Mouse (Mus musculus) liver, embryonic 12.5 days (tissue): Measurements from ENCODE around the gene Esyt1. TPM values are rescaled to one million over a fixed set of nuclear protein-coding genes. Genes with fewer than 3 reads are reported as not detected.
"Not testable (repeated sequence)": the region's sequence is repeated elsewhere in the genome, so short reads cannot be mapped to it uniquely, and the experiment has no call there.

Source experiments
- ATAC-seq: fragments of 200-750 bp; cut with Nextera tagmentation; 2 replicates; pipeline ENCODE4 v1.8.0; 2017; ENCODE audit warnings: moderate number of reproducible peaks, mild to moderate bottlenecking, moderate library complexity
- H3K27ac ChIP-seq: fragments of 300-500 bp; sonication (generic); 2 replicates; pipeline ENCODE4 v1.5.1; 2016; ENCODE audit warnings: mild to moderate bottlenecking
- H3K27me3 ChIP-seq: fragments of 300-500 bp; sonication (generic); replicated peaks from 2 replicates; pipeline ENCODE4 v1.6.1; 2016; ENCODE audit warnings: mild to moderate bottlenecking, moderate library complexity
- H3K36me3 ChIP-seq: fragments of 300-500 bp; sonication (generic); 2 replicates; pipeline ENCODE4 v1.6.1; 2016; ENCODE audit warnings: mild to moderate bottlenecking, moderate library complexity
- H3K4me1 ChIP-seq: fragments of 300-500 bp; sonication (generic); 2 replicates; pipeline ENCODE4 v1.6.1; 2016
- H3K4me2 ChIP-seq: fragments of 300-500 bp; sonication (generic); 2 replicates; pipeline ENCODE4 v1.6.1; 2016; ENCODE audit warnings: mild to moderate bottlenecking, moderate library complexity
- H3K4me3 ChIP-seq: fragments of 300-500 bp; sonication (generic); 2 replicates; pipeline ENCODE4 v1.5.1; 2016; ENCODE audit warnings: mild to moderate bottlenecking, moderate library complexity
- H3K9ac ChIP-seq: fragments of 300-500 bp; sonication (generic); 2 replicates; pipeline ENCODE4 v1.6.1; 2016; ENCODE audit warnings: mild to moderate bottlenecking, moderate library complexity
- H3K9me3 ChIP-seq: fragments of 300-500 bp; sonication (generic); replicated peaks from 2 replicates; pipeline ENCODE4 v1.6.1; 2016; ENCODE audit warnings: mild to moderate bottlenecking, moderate library complexity
- WGBS: fragments of 180-500 bp; shearing (Covaris S2); methylation state at CpG from one replicate; pipeline ENCODE4 v1.1.7; 2016; ENCODE audit not compliant: insufficient replicate concordance; 5-methylcytosine and 5-hydroxymethylcytosine counted together
- polyA plus RNA-seq: library from polyadenylated mRNA; unstranded; fragments of >200 nt; fragmentation: Nextera tagmentation; extraction: Ambion mirVana; gene quantifications from 2 replicates; pipeline ENCODE4 v1.2.1, GENCODE M21; 2016

The Esyt1 gene
- polyA plus RNA-seq, 1 experiment from 2014 or later, result 15.0 TPM

DNA sequence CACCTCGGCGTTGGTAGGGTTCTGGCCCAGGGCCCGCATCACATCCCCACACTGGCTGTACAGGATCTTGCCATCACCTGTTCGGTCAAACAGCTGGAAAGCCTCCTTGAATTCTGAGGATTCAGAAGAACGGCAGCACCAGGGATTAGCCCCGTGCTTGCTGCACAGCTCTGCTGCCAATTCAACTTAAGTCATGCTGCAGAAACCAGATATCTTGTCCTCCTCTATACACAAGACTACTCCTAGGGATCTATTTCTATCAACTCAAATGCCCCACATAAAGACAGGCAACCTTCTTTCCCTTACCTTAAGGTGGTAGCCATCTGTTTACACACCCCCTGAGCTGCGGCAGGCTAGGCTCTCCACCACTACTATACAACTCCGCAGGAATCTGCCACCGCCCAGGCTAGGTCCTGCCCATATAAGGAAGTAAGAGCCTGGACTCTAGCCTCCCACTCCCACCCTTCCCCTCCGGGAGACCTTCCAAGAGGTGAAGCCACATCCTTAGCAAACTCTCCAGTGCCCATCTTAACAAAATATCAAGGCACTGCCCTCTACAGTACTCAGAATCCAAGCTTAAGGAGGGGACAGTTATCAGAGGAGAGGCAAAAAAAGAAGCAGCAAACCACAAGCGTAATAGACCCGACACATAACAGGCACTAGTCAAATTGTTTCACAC lies 32.9 kb downstream of the Esyt1 start:
- peak; percentile 68 for ATAC-seq

DNA sequence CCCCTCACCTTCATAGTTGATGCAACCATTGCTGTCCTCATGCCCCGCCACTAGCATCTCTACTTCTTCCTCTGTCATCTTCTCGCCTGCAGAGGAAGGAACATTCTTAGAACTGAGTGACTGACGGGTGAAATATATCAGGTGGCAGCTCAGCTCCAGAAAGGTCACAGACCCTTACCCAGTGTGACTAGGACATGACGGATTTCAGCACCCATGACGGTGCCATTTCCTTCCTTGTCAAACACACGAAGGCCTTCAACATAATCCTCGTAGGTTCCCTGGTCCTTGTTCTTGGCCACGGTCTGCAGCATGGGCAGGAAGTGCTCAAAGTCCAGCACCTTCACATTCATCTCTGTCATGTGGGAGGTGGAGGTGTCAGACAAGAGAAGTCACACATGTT lies 33.6 kb downstream of the Esyt1 start:
- Histone ChIP-seq H3K36me3 (peaks cover 54% of the 10 kb centered on the region), H3K9ac (peak overlapping the region; percentile 88), H3K4me1 (peaks cover 50% of the 10 kb centered on the region), H3K27ac (peak overlapping the region; percentile 90), H3K4me3 (peak overlapping the region; percentile 86), H3K4me2 (peak overlapping the region; percentile 92)
- WGBS, result 58% methylated on average over 8 of the region's 8 CpGs
- not testable (repeated sequence) for ATAC-seq, H3K27me3 ChIP-seq, H3K9me3 ChIP-seq

More for the DNA sequence above, 32.9 kb downstream of the Esyt1 start:
- Histone ChIP-seq H3K4me3 (peak overlapping the region; percentile 86), H3K9ac (peak overlapping the region; percentile 88), H3K27me3 (no peaks in the 10 kb centered on the region), H3K4me2 (peak overlapping the region; percentile 92), H3K27ac (peak overlapping the region; percentile 90), H3K9me3 (no peaks in the 10 kb centered on the region), H3K4me1 (peaks cover 57% of the 10 kb centered on the region), H3K36me3 (peaks cover 47% of the 10 kb centered on the region)
- WGBS, result 24% methylated on average over 12 of the region's 12 CpGs

DNA sequence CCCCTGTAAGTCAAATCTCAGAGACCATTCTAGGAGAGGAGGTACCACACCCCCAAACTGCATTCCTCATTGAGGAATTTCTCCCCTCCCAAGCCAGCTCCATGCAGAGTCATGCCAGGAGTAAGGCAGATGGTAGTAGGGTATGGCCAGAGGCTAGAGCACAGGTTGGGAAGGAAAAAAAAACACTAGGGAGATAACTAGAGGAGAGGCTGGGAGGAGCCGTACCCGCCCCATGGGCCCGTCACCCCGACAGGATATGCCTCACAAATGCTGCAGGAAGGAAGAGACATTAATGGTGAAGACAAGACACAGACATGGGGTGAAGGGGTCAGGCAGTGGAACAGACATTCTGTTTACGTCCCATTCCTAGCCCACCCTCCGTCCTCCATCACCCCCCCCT lies 34.2 kb downstream of the Esyt1 start:
- Histone ChIP-seq H3K36me3 (peaks cover 58% of the 10 kb centered on the region), H3K4me1 (peaks cover 49% of the 10 kb centered on the region)

DNA sequence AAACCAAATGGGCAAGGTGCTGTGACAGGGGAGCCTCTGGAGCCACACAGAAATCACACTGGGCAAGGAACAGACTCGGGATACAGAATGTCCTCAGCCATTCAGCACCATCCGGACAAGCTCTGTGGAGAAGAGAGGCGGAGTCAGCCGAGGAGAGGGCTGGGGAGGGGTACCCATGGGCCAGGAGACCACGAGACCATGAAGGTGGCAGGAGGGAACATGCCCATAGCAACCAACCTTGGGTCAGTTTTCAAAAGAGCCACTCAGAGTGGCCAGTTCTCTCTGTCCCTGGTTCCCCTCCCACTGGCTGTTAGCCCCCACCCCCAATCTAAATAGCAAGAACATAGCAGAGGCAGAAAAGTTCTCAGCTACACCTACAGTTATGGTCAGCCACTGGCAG lies 34.8 kb downstream of the Esyt1 start:
- H3K36me3 ChIP-seq, result peaks cover 64% of the 10 kb centered on the region
- ATAC-seq, result no peak
- H3K4me3 ChIP-seq, result 0 out of 2 replicates have a peak overlapping the region, but pooled peaks have one; percentile 86
- 0 out of 2 replicates have a peak overlapping the region, but pooled peaks have one; percentile 17 for H3K9ac ChIP-seq
- no peaks in the 10 kb centered on the region for H3K9me3 ChIP-seq
- peak overlapping the region; percentile 92 for H3K4me2 ChIP-seq
- peaks cover 49% of the 10 kb centered on the region for H3K4me1 ChIP-seq
- no peaks in the 10 kb centered on the region for H3K27me3 ChIP-seq
- H3K27ac ChIP-seq, result 0 out of 2 replicates have a peak overlapping the region, but pooled peaks have one; percentile 90
- WGBS, result 63% methylated on average over 5 of the region's 5 CpGs

More for the DNA sequence above, 34.2 kb downstream of the Esyt1 start:
- no peaks in the 10 kb centered on the region for H3K9me3 ChIP-seq
- no peaks in the 10 kb centered on the region for H3K27me3 ChIP-seq
- H3K4me3 ChIP-seq, result peak overlapping the region; percentile 86
- H3K27ac ChIP-seq, result peak overlapping the region; percentile 90; the same call in 1 of the 2 replicates
- WGBS, result 45% methylated on average over 6 of the region's 6 CpGs
- peak overlapping the region; percentile 92 for H3K4me2 ChIP-seq
- H3K9ac ChIP-seq, result 0 out of 2 replicates have a peak overlapping the region, but pooled peaks have one; percentile 17
- no peak for ATAC-seq

DNA sequence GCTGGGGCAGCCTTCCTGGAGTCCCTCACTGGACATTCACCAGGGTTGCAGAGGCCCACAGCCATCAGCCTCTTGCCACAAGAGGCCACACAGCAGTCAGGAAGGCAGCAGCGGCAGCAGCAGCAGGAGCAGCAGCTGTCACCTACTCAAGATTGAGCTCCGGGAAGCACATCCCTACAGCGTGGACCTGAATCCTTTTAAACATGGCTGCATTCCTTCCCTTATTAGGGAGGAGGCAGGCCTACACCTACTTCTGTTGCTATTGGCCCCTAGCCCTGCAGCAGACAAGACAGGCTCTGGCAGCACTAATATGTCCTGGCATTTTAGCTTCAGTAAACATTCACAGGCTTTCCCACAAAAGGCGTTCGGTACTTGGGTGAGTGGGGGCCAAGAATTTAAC lies 35.4 kb downstream of the Esyt1 start:
- no peak overlapping the region for H3K4me3 ChIP-seq
- H3K9me3 ChIP-seq, result no peaks in the 10 kb centered on the region
- 76% methylated on average over 5 of the region's 5 CpGs for WGBS
- H3K27ac ChIP-seq, result peak overlapping the region; percentile 61; the same call in 1 of the 2 replicates
- H3K4me2 ChIP-seq, result no peak overlapping the region
- no peak overlapping the region; the same call in 1 of the 2 replicates for H3K9ac ChIP-seq
- H3K4me1 ChIP-seq, result peaks cover 43% of the 10 kb centered on the region
- no peaks in the 10 kb centered on the region for H3K27me3 ChIP-seq
- H3K36me3 ChIP-seq, result peaks cover 70% of the 10 kb centered on the region
- ATAC-seq, result no peak

DNA sequence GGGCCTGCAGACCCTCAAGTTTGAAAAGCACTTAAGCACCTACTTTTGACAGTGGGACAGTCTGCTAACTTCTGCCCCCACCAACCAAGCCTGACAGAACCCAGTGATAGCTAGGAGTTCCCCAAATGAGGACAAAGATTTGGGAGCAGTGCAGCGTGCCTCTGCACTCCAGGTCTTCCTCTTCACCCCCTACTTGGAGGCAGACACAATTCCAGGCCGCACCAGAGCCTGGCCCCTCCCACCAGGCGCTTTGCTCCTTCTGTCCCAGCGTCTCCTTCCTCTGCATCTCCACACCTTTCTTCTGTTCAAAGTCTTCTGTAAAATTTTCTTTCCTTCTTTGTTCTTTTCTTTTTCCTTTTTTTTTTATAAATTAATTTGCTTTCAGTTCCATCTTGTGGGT lies 35.9 kb downstream of the Esyt1 start:
- H3K9me3 ChIP-seq, result no peaks in the 10 kb centered on the region
- H3K4me3 ChIP-seq, result no peak overlapping the region
- peaks cover 74% of the 10 kb centered on the region for H3K36me3 ChIP-seq
- H3K4me1 ChIP-seq, result peaks cover 39% of the 10 kb centered on the region
- no peak overlapping the region; the same call in 1 of the 2 replicates for H3K9ac ChIP-seq
- peak overlapping the region; percentile 61; the same call in 1 of the 2 replicates for H3K27ac ChIP-seq
- 68% methylated on average over 4 of the region's 4 CpGs for WGBS
- no peak for ATAC-seq
- no peaks in the 10 kb centered on the region for H3K27me3 ChIP-seq
- H3K4me2 ChIP-seq, result no peak overlapping the region

DNA sequence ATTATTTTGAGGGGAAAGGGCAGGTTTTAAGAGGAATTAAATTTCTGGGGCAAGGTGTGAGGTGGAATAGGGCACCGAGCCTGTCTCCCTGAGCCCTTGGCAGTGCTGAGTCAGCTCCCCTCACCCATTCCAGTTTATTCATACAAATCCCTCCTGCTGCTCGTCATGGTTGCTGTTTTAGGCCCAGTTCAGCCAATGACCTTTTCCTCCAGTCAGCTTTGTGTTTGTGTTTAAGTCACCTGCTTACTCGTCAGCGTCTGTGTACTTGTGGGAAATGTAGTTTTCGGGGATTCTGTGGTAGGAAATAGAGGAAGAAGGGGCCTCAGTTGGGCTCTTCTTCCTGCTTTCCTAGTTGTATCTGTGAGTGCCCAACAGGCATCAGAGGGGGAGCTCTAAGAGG lies 36.3 kb downstream of the Esyt1 start:
- ATAC-seq, result no peak
- H3K4me3 ChIP-seq, result no peak overlapping the region
- H3K27me3 ChIP-seq, result no peaks in the 10 kb centered on the region
- no peak overlapping the region for H3K4me2 ChIP-seq
- 56% methylated on average over 5 of the region's 5 CpGs for WGBS
- H3K4me1 ChIP-seq, result peaks cover 35% of the 10 kb centered on the region
- H3K9me3 ChIP-seq, result no peaks in the 10 kb centered on the region
- peaks cover 78% of the 10 kb centered on the region for H3K36me3 ChIP-seq
- H3K9ac ChIP-seq, result no peak overlapping the region
- no peak overlapping the region for H3K27ac ChIP-seq

DNA sequence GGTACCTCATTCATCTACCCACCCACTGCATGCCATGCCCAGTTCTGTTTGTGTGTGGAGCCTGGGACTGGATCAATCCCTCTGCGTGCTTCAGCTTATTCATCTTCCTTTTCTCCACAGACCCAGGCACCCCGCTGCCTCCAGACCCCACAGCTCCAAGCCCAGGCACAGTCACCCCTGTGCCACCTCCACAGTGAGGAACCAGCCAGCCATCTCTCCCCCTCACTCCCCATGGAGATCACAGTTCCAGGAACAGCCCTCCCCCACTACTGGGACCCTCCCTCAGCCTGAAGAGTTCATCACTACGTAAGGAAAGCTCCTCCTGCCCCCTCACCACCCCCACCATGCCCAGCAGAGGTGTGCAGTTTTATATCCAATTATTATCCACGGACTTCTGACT lies 36.9 kb downstream of the Esyt1 start:
- H3K36me3 ChIP-seq, result peaks cover 84% of the 10 kb centered on the region

DNA sequence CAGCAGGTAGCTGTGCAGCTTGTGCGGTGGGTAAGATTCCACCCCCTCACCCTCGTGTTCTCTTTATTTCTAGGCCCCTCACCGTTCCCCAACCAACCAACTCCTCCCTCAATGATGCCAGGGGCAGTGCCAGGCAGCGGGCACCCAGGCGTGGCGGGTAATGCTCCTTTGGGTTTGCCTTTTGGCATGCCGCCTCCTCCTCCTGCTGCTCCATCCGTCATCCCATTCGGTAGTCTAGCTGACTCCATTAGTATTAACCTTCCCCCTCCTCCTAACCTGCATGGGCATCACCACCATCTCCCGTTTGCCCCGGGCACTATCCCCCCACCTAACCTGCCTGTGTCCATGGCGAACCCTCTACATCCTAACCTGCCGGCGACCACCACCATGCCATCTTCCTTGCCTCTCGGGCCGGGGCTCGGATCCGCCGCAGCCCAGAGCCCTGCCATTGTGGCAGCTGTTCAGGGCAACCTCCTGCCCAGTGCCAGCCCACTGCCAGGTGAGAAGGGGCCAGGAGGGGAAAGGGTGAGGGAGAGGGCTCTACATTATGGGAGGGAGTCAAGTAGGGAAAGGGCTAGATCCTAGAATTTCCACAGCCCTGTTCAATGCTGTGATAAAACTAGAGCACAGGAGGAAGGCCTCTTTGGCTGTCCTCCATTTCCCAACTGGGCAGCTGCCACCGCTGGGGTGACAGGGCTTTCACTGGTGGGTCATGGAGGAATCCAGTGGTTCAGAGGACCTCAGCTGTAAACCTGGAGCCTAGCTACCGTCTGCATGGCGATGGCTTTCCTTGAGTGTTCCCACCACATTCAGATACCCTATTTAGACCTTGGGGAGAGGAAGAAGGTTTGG lies 37.6 kb downstream of the Esyt1 start:
- Histone ChIP-seq H3K4me2 (no peak overlapping the region), H3K4me1 (peaks cover 35% of the 10 kb centered on the region), H3K27ac (no peak overlapping the region), H3K27me3 (no peaks in the 10 kb centered on the region), H3K36me3 (peaks cover 91% of the 10 kb centered on the region), H3K4me3 (no peak overlapping the region), H3K9me3 (no peaks in the 10 kb centered on the region), H3K9ac (no peak overlapping the region)
- ATAC-seq, result no peak
- 90% methylated on average over 22 of the region's 22 CpGs for WGBS

More for the DNA sequence above, 36.9 kb downstream of the Esyt1 start:
- H3K9ac ChIP-seq, result no peak overlapping the region
- no peaks in the 10 kb centered on the region for H3K27me3 ChIP-seq
- no peaks in the 10 kb centered on the region for H3K9me3 ChIP-seq
- H3K4me2 ChIP-seq, result no peak overlapping the region
- peaks cover 35% of the 10 kb centered on the region for H3K4me1 ChIP-seq
- no peak for ATAC-seq
- WGBS, result 79% methylated on average over 4 of the region's 4 CpGs
- no peak overlapping the region for H3K4me3 ChIP-seq
- H3K27ac ChIP-seq, result no peak overlapping the region

DNA sequence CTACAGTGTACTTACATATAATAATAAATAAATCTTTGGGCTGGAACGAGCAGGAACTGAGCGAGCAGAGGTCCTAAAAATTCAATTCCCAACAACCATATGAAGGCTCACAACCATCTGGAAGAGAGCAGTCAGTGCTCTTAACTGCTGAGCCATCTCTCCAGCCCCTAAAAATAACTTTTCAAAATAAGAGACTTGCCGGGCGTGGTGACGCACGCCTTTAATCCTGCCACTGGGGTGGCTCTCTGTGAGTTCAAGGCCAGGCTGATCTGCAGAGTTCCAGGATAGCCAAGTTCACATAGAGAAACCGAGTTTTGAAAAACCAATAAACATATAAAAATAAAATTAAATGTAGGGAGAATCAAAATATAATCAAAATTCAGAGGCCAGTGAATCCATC lies 39.3 kb downstream of the Esyt1 start:
- Histone ChIP-seq H3K9me3 (no peaks in the 10 kb centered on the region), H3K4me1 (peaks cover 20% of the 10 kb centered on the region), H3K4me2 (no peak overlapping the region), H3K4me3 (no peak overlapping the region), H3K36me3 (peaks cover 97% of the 10 kb centered on the region), H3K27ac (no peak overlapping the region), H3K27me3 (no peaks in the 10 kb centered on the region), H3K9ac (no peak overlapping the region)
- no peak for ATAC-seq
- 78% methylated on average over 7 of the region's 7 CpGs for WGBS

DNA sequence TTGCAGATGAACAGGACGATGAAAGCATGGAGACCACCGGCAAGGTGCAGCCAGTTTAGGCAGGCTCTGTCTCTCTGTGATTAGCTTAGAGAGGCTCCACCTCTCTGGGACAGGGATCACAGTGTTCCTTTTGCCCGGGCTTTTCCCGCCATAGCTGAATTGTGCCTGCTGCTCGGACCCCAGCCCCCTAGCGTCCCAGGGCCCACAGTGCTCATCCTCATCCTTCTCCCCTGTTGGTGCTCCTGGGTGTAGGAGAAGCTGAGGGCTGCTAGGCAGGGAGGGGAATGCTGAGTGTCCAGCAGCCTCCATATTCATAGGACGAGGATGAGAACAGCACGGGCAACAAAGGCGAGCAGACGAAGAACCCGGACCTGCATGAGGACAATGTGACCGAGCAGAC lies 51.3 kb downstream of the Esyt1 start:
- Histone ChIP-seq H3K4me3 (no peak overlapping the region), H3K27ac (no peak overlapping the region), H3K9me3 (no peaks in the 10 kb centered on the region), H3K9ac (no peak overlapping the region), H3K27me3 (no peaks in the 10 kb centered on the region), H3K4me1 (no peaks in the 10 kb centered on the region), H3K36me3 (peaks cover 92% of the 10 kb centered on the region), H3K4me2 (no peak overlapping the region)
- 85% methylated on average over 12 of the region's 12 CpGs for WGBS
- no peak for ATAC-seq

DNA sequence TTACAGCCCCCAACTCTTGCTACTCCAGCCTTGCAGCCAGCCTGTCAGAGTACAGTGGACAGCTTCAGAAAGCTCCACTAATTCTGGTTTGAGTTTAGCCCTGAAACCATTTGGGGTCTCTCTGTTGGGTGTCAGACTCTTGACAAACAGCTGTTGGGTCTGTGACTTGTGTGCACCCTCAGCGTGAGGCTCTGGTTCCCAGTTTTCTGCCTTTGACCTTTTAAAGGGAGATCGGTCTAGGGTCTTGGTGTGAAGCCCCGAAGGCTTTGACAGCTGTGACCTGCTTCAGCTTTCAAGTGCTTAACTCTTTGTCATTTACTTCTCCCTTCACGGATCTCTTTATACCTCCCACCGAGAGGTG lies 65.4 kb downstream of the Esyt1 start:
- no peaks in the 10 kb centered on the region for H3K27me3 ChIP-seq
- no peak for ATAC-seq
- peak overlapping the region; percentile 89 for H3K4me2 ChIP-seq
- 31% methylated on average over 5 of the region's 5 CpGs for WGBS
- H3K9me3 ChIP-seq, result no peaks in the 10 kb centered on the region
- peak overlapping the region; percentile 97 for H3K9ac ChIP-seq
- H3K27ac ChIP-seq, result peak overlapping the region; percentile 97
- peak overlapping the region; percentile 97 for H3K4me3 ChIP-seq
- peaks cover 26% of the 10 kb centered on the region for H3K4me1 ChIP-seq
- peaks cover 44% of the 10 kb centered on the region for H3K36me3 ChIP-seq
